Mouse (Mus musculus) erythroblast, embryonic 14.5 days (primary cell): ENCODE data around the gene Chchd6.

ENCODE experiments used
- GATA1 ChIP-seq: IDR thresholded peaks from 2 replicates; pipeline ENCODE4 v1.6.1; 2012; ENCODE audit warnings: low read length, inconsistent platforms, mixed read lengths
- TAL1 ChIP-seq: IDR thresholded peaks from 3 replicates; pipeline ENCODE4 v1.6.1; 2012; ENCODE audit warnings: low read length, inconsistent platforms, mixed read lengths

GRCm38 (mm10) chr6:89452356-89452755 is 143.1 kb downstream of the Chchd6 start:
- TF ChIP-seq TAL1 (no peak), GATA1 (no peak)
